ENCODE assay signal across 25 mouse cellular contexts in genomic region chr3:41484920-41485319, GRCm38 (mm10).
DNase-seq lines count a peak whose midpoint lies in the region; ATAC-seq and TF ChIP-seq lines count a peak whose summit lies in the region.
"Had no signal": no experiment of that assay in that cellular context is flagged by ENCODE, and none has a peak within 500 bp of the region (broad histone marks: within the 10 kb centered on the region; RNA-seq: fewer than 3 reads in every experiment).

No protein-coding gene starts in this region.

- CTCF ChIA-PET in Patski (lab: Charles Lee), result no interaction called here

- no peak for TF ChIP-seq CTCF in Patski (IDR thresholded peaks at IDR 0.05)

- no peak for DNase-seq in frontal cortex, postnatal 10 days (ENCODE audit: low spot score in 2 of 2)
- DNase-seq in ES-CJ7 (ENCODE audit: low read depth, low spot score) (peak; percentile 27), Patski (ENCODE audit: low read depth, low spot score) (peak; percentile 61), ZHBTc4 (ENCODE audit: low read depth, low spot score) (peak; percentile 73)
- no peak for DNase-seq in spleen, postnatal 14 days (ENCODE audit: low spot score in 2 of 2)
- no peak for DNase-seq in cerebellum, adult 8-10 months
- DNase-seq in layer of hippocampus, postnatal 14 days (ENCODE audit: low spot score in 2 of 2), result no peak
- DNase-seq: adrenal gland, adult 8-10 months; adrenal gland, postnatal 14 days; adrenal gland, postnatal 36 days; B cell, adult 2 months; cerebellum, adult 11 months; cerebellum, adult 18-20 months; cerebellum, adult 9-10 months; cerebellum, postnatal 14 days; cerebellum, postnatal 36 days; embryo, embryonic 11 days; forebrain, postnatal 0 days had no signal

- in situ Hi-C loops in Patski (cut with MboI; ENCODE audit: low pct_unique_long_range_greater_than_20kb), result no loop called here

- H3K27me3 ChIP-seq in Patski, result no peaks in the 10 kb centered on the region
- H3K27me3 ChIP-seq: CH12.LX; embryonic facial prominence, embryonic 13.5 days; embryonic facial prominence, embryonic 15.5 days; forebrain, embryonic 13.5 days; forebrain, embryonic 15.5 days had no signal

- peak; percentile 70 for ATAC-seq in frontal cortex, adult (ENCODE audit: low TSS enrichment)
- peak; percentile 51 for ATAC-seq in Patski
- ATAC-seq: CD4-positive, CD25-positive, alpha-beta regulatory T cell, adult 4 months; forebrain, embryonic 13.5 days; forebrain, embryonic 15.5 days; forebrain, postnatal 0 days had no signal

- POLR2A ChIA-PET in Patski (lab: Charles Lee), result no interaction called here

Comparison
In these comparisons a context has a peak if more than half of its experiments do, and no peak if none do; other contexts are left out.
1. DNase-seq: peak in ES-CJ7 (single experiment), Patski (single experiment) and ZHBTc4 (single experiment); none in frontal cortex, postnatal 10 days (0 of 2), spleen, postnatal 14 days (0 of 2), cerebellum, adult 8-10 months (single experiment) and layer of hippocampus, postnatal 14 days (0 of 2).